Mouse (Mus musculus) embryonic facial prominence, embryonic 15.5 days (tissue): ENCODE data around the gene Gltp. TPM values are rescaled to one million over a fixed set of nuclear protein-coding genes. Genes with fewer than 3 reads are reported as not detected.
A peak's percentile ranks its signal among the peaks of the same experiment; 100 is the strongest.

Experiments used
- ATAC-seq: fragments of 200-750 bp; cut with Nextera tagmentation; 2 replicates; pipeline ENCODE4 v1.8.0; 2017; ENCODE audit warnings: low read depth, moderate TSS enrichment; ENCODE audit not compliant: insufficient number of reproducible peaks, low FRiP score, low TSS enrichment
- H3K27ac ChIP-seq: fragments of 300-500 bp; sonication (generic); replicated peaks from 2 replicates; pipeline ENCODE4 v1.5.1; 2015; ENCODE audit warnings: mild to moderate bottlenecking, inconsistent platforms
- H3K27me3 ChIP-seq: fragments of 300-500 bp; sonication (generic); 2 replicates; pipeline ENCODE4 v1.6.1; 2015; ENCODE audit warnings: inconsistent platforms
- H3K36me3 ChIP-seq: fragments of 300-500 bp; sonication (generic); 2 replicates; pipeline ENCODE4 v1.6.1; 2015; ENCODE audit warnings: mild to moderate bottlenecking, inconsistent platforms
- H3K4me1 ChIP-seq: fragments of 300-500 bp; sonication (generic); 2 replicates; pipeline ENCODE4 v1.6.1; 2015; ENCODE audit warnings: inconsistent platforms
- H3K4me2 ChIP-seq: fragments of 300-500 bp; sonication (generic); replicated peaks from 2 replicates; pipeline ENCODE4 v1.6.1; 2015; ENCODE audit warnings: mild to moderate bottlenecking, inconsistent platforms
- H3K4me3 ChIP-seq: fragments of 300-500 bp; sonication (generic); replicated peaks from 2 replicates; pipeline ENCODE4 v1.5.1; 2015; ENCODE audit warnings: mild to moderate bottlenecking, inconsistent platforms
- H3K9ac ChIP-seq: fragments of 300-500 bp; sonication (generic); 2 replicates; pipeline ENCODE4 v1.6.1; 2015; ENCODE audit warnings: inconsistent platforms
- H3K9me3 ChIP-seq: fragments of 300-500 bp; sonication (generic); replicated peaks from 2 replicates; pipeline ENCODE4 v1.6.1; 2016; ENCODE audit warnings: inconsistent platforms
- WGBS: fragments of 180-500 bp; shearing (Covaris S2); methylation state at CpG from one replicate; pipeline ENCODE4 v1.1.7; 2015; 5-methylcytosine and 5-hydroxymethylcytosine counted together
- polyA plus RNA-seq: library from polyadenylated mRNA; unstranded; fragments of >200 nt; fragmentation: Nextera tagmentation; extraction: Ambion mirVana; gene quantifications from 2 replicates; pipeline ENCODE4 v1.2.1, GENCODE M21; 2015

Gltp gene
- polyA plus RNA-seq, 1 experiment from 2014 or later: 358 TPM

- ATAC-seq: no peak
- WGBS: 93% methylated on average over 6 of the region's 6 CpGs
- H3K27ac ChIP-seq: no peak overlapping the region
- no peaks in the 10 kb centered on the region for H3K4me1 ChIP-seq
- no peaks in the 10 kb centered on the region for H3K9me3 ChIP-seq
- no peak overlapping the region for H3K9ac ChIP-seq
- no peak overlapping the region for H3K4me2 ChIP-seq
- H3K36me3 ChIP-seq: peaks cover 80% of the 10 kb centered on the region
- H3K4me3 ChIP-seq: no peak overlapping the region
- no peaks in the 10 kb centered on the region for H3K27me3 ChIP-seq
These were observed 29.1 kb upstream of the Gltp start for GRCm38 (mm10) chr5:114719928-114720270.

- no peak overlapping the region for H3K4me3 ChIP-seq
- H3K36me3 ChIP-seq: peaks cover 84% of the 10 kb centered on the region
- no peak for ATAC-seq
- H3K4me1 ChIP-seq: no peaks in the 10 kb centered on the region
- no peak overlapping the region for H3K4me2 ChIP-seq
- no peak overlapping the region for H3K9ac ChIP-seq
- H3K27me3 ChIP-seq: no peaks in the 10 kb centered on the region
- H3K27ac ChIP-seq: no peak overlapping the region
- 89% methylated on average over 20 of the region's 20 CpGs for WGBS
- H3K9me3 ChIP-seq: no peaks in the 10 kb centered on the region
These were observed 28.5 kb upstream of the Gltp start for GRCm38 (mm10) chr5:114719003-114719927.

DNA sequence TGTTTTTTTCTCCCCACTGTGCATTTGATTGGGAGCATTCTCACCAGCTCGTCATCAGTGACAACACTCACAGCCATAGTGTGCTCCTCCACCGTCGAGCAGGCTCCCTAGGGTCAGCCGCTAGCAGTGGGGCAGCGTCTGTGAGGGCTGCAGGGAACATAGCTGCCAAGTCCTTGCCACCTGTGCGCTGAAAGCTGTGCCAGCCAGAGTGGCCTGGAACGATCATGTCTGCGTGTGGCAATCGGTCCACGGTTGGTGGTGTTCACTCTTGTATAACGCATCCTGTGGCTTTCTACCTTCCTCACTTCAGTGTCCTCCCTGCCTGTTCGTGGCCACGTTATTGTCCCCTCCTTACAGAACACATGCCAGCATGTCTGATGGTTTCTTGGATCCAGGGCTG is 27.7 kb upstream of the Gltp start:
- Histone ChIP-seq H3K9me3 (no peaks in the 10 kb centered on the region), H3K36me3 (peaks cover 87% of the 10 kb centered on the region), H3K4me1 (no peaks in the 10 kb centered on the region), H3K4me2 (no peak overlapping the region), H3K27ac (no peak overlapping the region), H3K27me3 (no peaks in the 10 kb centered on the region), H3K4me3 (no peak overlapping the region), H3K9ac (no peak overlapping the region)
- WGBS: 90% methylated on average over 13 of the region's 13 CpGs
- no peak for ATAC-seq

- Histone ChIP-seq H3K4me2 (no peak overlapping the region), H3K9me3 (no peaks in the 10 kb centered on the region), H3K27me3 (no peaks in the 10 kb centered on the region), H3K4me3 (no peak overlapping the region), H3K27ac (no peak overlapping the region), H3K36me3 (peaks cover 93% of the 10 kb centered on the region), H3K9ac (no peak overlapping the region), H3K4me1 (no peaks in the 10 kb centered on the region)
- no peak for ATAC-seq
- WGBS: 91% methylated on average over 8 of the region's 8 CpGs
These were observed 27.2 kb upstream of the Gltp start for GRCm38 (mm10) chr5:114717937-114718336.

DNA sequence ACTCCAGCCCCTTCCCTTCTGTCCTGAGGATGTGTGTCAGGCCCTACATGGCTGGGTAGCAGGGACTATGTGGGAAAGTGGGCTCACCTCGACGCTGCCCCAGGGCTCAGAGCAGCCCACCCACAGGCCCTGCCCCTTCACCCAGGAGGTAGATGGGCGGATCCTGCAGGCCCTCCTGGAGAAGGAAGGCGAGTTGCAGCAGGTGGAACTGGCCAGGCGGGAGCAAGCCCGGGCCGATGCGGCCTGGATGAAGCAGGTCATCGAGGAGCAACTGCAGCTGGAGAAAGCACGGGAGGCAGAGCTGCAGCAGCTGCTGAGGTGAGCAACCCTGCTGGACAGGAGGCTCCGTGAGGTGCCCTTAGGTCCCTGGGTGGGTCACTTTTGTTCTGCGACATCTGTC is 26.5 kb upstream of the Gltp start:
- Histone ChIP-seq H3K36me3 (peaks cover 98% of the 10 kb centered on the region), H3K4me1 (no peaks in the 10 kb centered on the region), H3K9ac (no peak overlapping the region), H3K27me3 (no peaks in the 10 kb centered on the region), H3K27ac (no peak overlapping the region), H3K9me3 (no peaks in the 10 kb centered on the region), H3K4me2 (no peak overlapping the region), H3K4me3 (no peak overlapping the region)
- 83% methylated on average over 12 of the region's 12 CpGs for WGBS
- ATAC-seq: no peak

GRCm38 (mm10) chr5:114714551-114714950 is 23.8 kb upstream of the Gltp start:
- no peak overlapping the region for H3K4me2 ChIP-seq
- no peaks in the 10 kb centered on the region for H3K4me1 ChIP-seq
- WGBS: 89% methylated on average over 18 of the region's 18 CpGs
- no peaks in the 10 kb centered on the region for H3K9me3 ChIP-seq
- H3K4me3 ChIP-seq: no peak overlapping the region
- H3K36me3 ChIP-seq: peaks cover 93% of the 10 kb centered on the region
- no peaks in the 10 kb centered on the region for H3K27me3 ChIP-seq
- H3K27ac ChIP-seq: no peak overlapping the region
- no peak for ATAC-seq
- no peak overlapping the region for H3K9ac ChIP-seq

- H3K27me3 ChIP-seq: no peaks in the 10 kb centered on the region
- ATAC-seq: no peak
- no peak overlapping the region for H3K4me2 ChIP-seq
- peaks cover 9% of the 10 kb centered on the region for H3K4me1 ChIP-seq
- H3K4me3 ChIP-seq: no peak overlapping the region
- no peak overlapping the region for H3K27ac ChIP-seq
- no peaks in the 10 kb centered on the region for H3K9me3 ChIP-seq
- no peak overlapping the region for H3K9ac ChIP-seq
- H3K36me3 ChIP-seq: peaks cover 48% of the 10 kb centered on the region
- WGBS: 87% methylated on average over 21 of the region's 21 CpGs
These were observed 18.6 kb upstream of the Gltp start for GRCm38 (mm10) chr5:114709357-114709756.

DNA sequence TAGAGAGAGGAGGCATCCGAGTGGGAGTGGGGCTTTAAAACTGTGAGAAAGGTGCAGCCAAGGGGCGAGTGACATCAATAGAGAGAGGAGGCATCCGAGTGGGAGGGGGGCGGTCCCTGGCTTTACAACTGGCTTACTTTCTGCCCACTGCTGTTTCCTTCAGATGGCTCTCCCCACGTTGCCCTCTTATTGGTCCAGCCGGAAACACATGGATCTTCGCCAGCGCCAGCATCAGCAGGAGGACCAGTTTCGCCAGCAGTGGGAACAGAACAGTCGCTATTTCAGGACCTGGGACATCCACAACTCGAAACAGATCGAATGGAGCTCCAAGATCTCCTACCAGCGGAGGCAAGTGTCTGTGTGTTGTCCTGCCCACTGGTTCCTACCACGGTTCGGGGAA is 17.7 kb upstream of the Gltp start:
- Histone ChIP-seq H3K4me2 (peak overlapping the region; percentile 84), H3K4me1 (peaks cover 9% of the 10 kb centered on the region), H3K27ac (no peak overlapping the region), H3K9ac (peak overlapping the region; percentile 69), H3K4me3 (peak overlapping the region; percentile 87), H3K27me3 (no peaks in the 10 kb centered on the region), H3K36me3 (peaks cover 39% of the 10 kb centered on the region), H3K9me3 (no peaks in the 10 kb centered on the region)
- 47% methylated on average over 15 of the region's 15 CpGs for WGBS
- no peak for ATAC-seq

- peak; percentile 55; the same call in 1 of the 2 replicates for ATAC-seq
- H3K9me3 ChIP-seq: no peaks in the 10 kb centered on the region
- H3K4me3 ChIP-seq: peak within 1 kb of the TSS; percentile 87
- peak within 1 kb of the TSS; percentile 69 for H3K9ac ChIP-seq
- peak within 1 kb of the TSS; percentile 84 for H3K4me2 ChIP-seq
- H3K27ac ChIP-seq: no peak within 1 kb of the TSS
- 2% methylated on average over 49 of the region's 49 CpGs for WGBS
- peaks cover 9% of the 10 kb centered on the region for H3K4me1 ChIP-seq
- H3K27me3 ChIP-seq: no peaks in the 10 kb centered on the region
- H3K36me3 ChIP-seq: peaks cover 29% of the 10 kb centered on the region
These were observed 16.7 kb upstream of the Gltp start, which contains the start of gene Tchp for GRCm38 (mm10) chr5:114707265-114708068. Gene Tchp (plus strand): TSS chr5:114707760.

DNA sequence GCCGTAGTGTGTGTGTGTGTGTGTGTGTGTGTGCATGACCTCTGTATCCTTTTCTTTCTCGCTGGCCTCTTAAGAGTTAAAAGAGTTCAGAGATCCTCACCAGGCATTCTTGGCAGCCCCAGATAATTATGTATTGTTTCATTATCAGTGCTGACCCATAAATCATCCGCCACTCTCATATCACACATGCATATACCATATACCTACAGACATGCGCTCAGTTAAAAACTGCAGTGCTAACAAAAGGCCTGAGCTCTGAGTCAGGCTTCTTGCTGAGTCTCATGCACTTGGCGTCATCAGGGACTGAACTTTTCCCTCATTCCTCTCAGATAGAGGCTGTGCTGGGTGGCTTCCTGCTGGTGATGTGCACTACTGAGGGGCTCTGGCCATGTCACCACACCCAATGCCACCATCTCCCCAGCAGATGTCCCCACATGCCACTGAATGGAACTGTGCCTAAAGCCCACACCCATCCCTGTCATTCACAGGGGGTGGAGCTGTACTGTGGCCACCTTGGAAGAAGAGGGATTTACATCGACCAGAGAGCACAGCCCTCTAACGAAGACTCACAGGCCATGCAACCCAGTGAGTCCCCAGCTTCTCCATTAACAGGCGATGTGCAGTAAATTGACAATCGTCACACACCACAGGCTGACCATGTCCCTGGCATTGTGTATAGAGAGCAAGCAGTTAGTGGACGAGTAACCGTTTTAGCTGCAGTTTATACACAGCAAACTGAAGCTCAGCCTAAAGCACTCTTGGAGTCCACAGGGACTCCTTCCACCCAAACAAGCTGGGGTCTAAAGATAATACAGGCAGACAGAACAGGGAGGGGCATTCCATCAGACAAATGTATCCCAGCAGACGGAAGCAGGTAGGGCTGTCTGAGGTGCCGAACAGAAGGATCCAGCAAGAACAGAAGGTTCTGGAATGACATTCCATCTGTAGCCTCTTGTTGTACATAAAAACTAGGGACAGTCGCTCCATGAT is 11.9 kb upstream of the Gltp start:
- Histone ChIP-seq H3K9ac (no peak overlapping the region), H3K27ac (no peak overlapping the region), H3K4me1 (no peaks in the 10 kb centered on the region), H3K9me3 (no peaks in the 10 kb centered on the region), H3K4me3 (no peak overlapping the region), H3K36me3 (no peaks in the 10 kb centered on the region), H3K27me3 (no peaks in the 10 kb centered on the region), H3K4me2 (no peak overlapping the region)
- no peak for ATAC-seq
- 60% methylated on average over 14 of the region's 14 CpGs for WGBS
